Mouse (Mus musculus) granulocyte monocyte progenitor cell, adult 5-6 weeks (primary cell): ENCODE measurements at regions not wholly inside any gene's neighbourhood (a gene's known extent, or its start where the extent isn't known, plus 50 kb on each side); places are given as distances from the start of the nearest gene placed in this dataset.

Source experiments
- ATAC-seq: replicated peaks from 2 replicates; pipeline ENCODE4 v1.8.0; 2016; ENCODE audit warnings: mild to moderate bottlenecking, moderate TSS enrichment, inconsistent platforms; ENCODE audit not compliant: poor library complexity, severe bottlenecking

DNA sequence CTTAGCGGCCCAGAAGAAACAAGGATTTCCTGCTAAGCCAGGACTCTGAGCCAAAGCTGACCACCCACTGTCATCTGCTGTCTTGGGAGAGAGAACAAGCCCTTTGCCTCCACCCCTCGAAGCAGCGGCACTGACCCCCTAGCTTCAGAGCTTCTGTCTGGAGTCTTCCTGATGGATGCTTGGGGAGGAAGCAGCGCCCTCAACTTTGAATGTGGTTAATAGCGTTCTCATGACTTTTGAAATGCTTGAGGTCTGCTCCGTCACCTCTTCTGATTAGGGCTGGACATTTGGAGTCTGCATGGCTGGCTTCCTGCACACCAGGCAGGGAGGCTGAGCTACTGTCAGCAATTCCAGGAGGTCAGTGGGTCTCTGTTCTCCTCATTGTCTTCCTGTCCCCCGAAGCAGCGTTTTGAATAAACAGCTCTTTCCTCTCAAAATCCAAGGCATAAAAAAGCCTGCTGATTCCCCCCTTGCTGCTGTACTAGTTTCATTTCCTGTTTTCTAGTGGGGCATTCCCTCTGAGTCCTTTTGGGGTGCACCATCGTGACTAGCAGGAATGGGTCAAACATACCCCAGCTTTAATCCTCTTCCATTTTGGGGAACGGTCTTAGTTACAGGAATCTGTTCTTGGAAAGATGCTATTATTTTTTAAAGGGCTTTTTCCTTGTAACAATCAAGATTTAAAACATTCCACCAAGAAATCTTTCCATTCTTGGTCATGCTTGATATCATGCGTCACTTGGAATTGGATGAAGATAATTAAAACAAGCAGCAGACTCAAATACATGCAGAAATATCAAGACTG, 256.0 kb downstream of the Ankrd16 start:
- ATAC-seq: peak; percentile 94

DNA sequence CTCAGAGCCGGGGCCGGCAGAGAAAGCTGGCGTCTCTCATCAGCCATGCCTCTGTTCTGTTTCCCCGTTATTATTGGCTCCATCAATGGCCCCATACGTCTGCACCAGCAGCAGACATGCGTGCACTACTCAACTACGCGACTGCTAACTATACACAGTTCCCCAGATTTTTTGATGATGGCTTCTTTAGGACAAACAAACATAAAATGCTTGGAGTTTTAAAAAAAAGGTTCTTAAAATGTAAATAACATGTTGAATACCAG, 256.6 kb downstream of the Ankrd16 start:
- ATAC-seq: no peak

DNA sequence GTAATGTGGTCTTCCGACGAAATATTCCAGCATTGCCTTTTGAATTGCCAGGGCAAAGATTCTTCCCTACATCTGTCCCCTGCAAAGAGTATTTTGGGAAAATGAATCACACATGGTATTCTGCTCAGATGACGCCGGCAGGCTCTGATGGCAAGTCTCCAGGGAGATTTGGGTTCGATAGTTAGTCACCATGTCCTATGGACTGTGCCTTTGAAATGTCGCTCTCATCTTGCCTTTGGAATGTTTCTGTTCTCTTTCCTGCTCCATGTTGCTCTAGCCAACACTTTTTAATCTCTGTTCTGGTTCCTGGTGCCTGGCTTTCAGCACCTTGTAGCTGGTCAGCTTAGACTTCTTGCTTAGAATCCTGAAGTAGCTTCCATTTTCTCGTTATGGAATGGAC, 252.3 kb downstream of the Itga8 start:
- ATAC-seq: no peak

DNA sequence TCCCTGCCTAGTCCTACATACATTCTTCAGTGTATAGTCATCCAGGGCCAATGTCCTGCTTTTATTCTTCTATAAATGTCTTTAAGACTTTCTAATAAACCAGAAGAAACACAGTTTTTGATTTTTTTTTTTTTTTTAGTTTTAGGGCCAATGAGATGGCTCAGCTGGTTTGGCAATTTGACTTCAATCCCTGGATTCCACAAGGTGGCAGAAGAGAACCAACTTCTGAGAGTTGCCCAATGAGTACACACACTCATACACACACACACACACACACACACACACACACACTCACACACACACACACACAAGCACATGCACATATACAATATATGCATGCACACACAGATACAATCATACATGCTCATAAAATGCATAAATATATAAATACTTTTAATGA, 251.8 kb downstream of the Itga8 start:
- ATAC-seq: 0 out of 2 replicates have a peak, but pooled peaks have one; percentile 20

DNA sequence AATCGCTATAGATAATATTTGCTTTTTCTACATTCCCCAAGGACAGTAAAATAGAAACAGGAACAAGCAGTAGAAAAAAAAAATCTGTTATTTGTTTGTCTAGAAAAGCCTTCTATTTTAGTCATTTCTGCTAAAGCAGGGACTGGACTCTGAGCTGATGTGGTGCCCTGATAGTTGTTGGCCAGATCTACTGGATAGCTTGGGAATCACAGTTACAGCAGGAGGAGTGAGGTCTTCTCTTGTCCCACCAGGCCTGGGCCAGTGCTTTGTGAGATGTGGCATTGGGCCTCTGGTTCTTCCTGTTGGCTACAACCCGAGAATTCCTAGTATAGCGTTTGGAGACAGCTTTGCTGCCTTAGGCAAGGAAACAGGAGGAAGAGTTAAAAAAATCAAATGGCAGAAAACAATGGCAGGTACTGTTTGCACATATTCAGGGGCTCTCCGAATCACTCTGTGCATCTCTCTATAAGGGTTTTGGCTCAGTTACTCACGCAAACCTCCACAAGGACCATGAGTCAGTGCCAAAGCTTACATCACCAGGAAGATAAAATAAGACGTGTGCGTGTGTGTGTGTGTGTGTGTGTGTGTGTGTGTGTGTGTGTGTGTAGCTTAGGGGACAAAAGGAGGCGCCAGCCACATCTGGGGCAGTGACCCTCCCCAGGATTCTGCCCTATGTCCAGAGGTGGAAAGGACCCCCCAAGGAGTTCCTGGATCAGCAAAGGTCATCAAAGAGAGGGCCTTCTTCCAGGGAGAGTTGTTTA, 248.1 kb downstream of the Itga8 start:
- ATAC-seq: no peak

DNA sequence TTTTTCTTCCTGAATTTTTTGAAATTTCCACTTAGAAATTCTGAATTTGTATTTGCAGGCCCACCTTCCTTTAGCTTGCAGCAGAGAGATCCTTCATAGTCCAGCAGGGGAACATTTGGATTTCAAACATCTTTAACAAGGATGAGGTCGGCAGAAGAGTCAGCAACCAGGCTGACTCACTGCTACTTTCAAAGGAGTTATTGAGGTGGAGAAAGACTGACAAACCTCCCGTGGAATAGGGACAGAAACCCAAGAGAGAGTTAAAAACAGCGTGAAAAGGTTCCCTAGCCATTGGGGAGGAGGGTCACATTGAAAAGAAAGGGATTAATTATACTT, 247.6 kb downstream of the Itga8 start:
- ATAC-seq: no peak
